Mouse (Mus musculus): ENCODE results near the gene C2cd4d. TPM values are rescaled to one million over a fixed set of nuclear protein-coding genes. Genes with fewer than 3 reads are reported as not detected.

The C2cd4d gene
- polyA plus RNA-seq, 1 experiment from 2014 or later = 1.6 TPM

- no peak for ATAC-seq
- WGBS = 65% methylated on average over 3 of the region's 3 CpGs
- Histone ChIP-seq H3K9me3 (ENCODE audit: control insufficient read depth, low read length) (no peaks in the 10 kb centered on the region), H3K4me1 (ENCODE audit: control insufficient read depth, insufficient read depth, low read depth, low read length) (no peaks in the 10 kb centered on the region), H3K9ac (ENCODE audit: low read depth, low read length) (no peak overlapping the region), H3K36me3 (ENCODE audit: control insufficient read depth, insufficient read depth, low read length) (no peaks in the 10 kb centered on the region), H3K4me3 (ENCODE audit: low read length) (no peak overlapping the region), H3K27ac (ENCODE audit: low read depth, low read length) (no peak overlapping the region), H3K4me2 (ENCODE audit: low read length) (no peak overlapping the region), H3K27me3 (replicated peaks; ENCODE audit: control insufficient read depth, insufficient read depth, low read length) (no peaks in the 10 kb centered on the region)
Observed at GRCm38 (mm10) chr3:94383476-94383875, 21.2 kb downstream of the C2cd4d start.

DNA sequence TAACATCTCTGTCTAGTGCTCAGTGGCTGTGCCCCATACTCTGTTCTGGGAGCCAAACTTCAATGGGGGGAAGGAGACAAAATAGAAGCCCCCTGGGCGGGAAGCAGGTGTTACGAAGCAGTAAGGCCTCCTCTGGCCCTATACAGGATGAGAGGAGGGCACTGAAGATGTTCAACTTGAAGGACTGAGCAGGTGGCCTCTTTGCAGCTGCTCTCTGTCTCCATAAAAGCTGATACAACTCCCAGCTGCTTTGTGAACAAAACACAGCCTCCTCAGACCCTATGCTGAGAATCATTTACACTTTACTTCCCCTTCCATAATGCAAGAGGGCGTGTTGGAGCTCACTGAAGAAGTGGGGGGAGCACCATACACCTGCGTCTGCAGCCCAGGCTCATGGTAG lies 24.4 kb downstream of the C2cd4d start:
- Histone ChIP-seq H3K9me3 (ENCODE audit: control insufficient read depth, low read length) (no peaks in the 10 kb centered on the region), H3K4me2 (ENCODE audit: low read length) (no peak overlapping the region), H3K9ac (ENCODE audit: low read depth, low read length) (no peak overlapping the region), H3K4me3 (ENCODE audit: low read length) (no peak overlapping the region), H3K27me3 (replicated peaks; ENCODE audit: control insufficient read depth, insufficient read depth, low read length) (no peaks in the 10 kb centered on the region), H3K4me1 (ENCODE audit: control insufficient read depth, insufficient read depth, low read depth, low read length) (no peaks in the 10 kb centered on the region), H3K27ac (ENCODE audit: low read depth, low read length) (no peak overlapping the region), H3K36me3 (ENCODE audit: control insufficient read depth, insufficient read depth, low read length) (no peaks in the 10 kb centered on the region)
- ATAC-seq = no peak
- 65% methylated on average over 4 of the region's 4 CpGs for WGBS

- H3K27me3 ChIP-seq (replicated peaks; ENCODE audit: control insufficient read depth, insufficient read depth, low read length) = no peaks in the 10 kb centered on the region
- WGBS = 92% methylated on average over 10 of the region's 10 CpGs
Observed at GRCm38 (mm10) chr3:94387391-94387790, 25.2 kb downstream of the C2cd4d start.

DNA sequence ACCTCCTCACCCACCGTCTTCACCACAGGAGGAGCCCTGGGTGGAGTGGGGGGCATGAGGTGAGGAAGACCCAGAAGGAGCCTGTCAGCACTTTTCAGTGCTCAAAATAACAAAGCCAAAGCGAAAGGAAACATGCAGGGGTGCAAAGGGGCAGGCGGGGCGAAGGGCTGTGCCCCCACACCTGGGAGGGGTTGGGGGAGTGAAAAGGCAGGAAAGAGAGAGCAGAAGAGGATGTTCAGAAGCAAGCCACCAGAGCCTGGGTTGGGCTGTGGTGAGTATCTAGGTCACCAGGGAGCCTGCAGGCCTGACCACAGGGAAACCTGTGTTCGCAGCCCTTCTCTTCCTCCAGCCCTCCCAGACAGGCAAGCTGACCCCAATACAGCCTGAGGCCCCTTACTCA lies 25.8 kb downstream of the C2cd4d start:
- no peaks in the 10 kb centered on the region for H3K27me3 ChIP-seq (replicated peaks; ENCODE audit: control insufficient read depth, insufficient read depth, low read length)
- H3K4me3 ChIP-seq (ENCODE audit: low read length) = no peak overlapping the region
- 83% methylated on average over 5 of the region's 5 CpGs for WGBS
- no peaks in the 10 kb centered on the region for H3K36me3 ChIP-seq (ENCODE audit: control insufficient read depth, insufficient read depth, low read length)
- H3K9ac ChIP-seq (ENCODE audit: low read depth, low read length) = no peak overlapping the region
- no peak overlapping the region for H3K27ac ChIP-seq (ENCODE audit: low read depth, low read length)
- no peaks in the 10 kb centered on the region for H3K4me1 ChIP-seq (ENCODE audit: control insufficient read depth, insufficient read depth, low read depth, low read length)
- ATAC-seq = no peak
- H3K9me3 ChIP-seq (ENCODE audit: control insufficient read depth, low read length) = no peaks in the 10 kb centered on the region
- no peak overlapping the region for H3K4me2 ChIP-seq (ENCODE audit: low read length)

More at GRCm38 (mm10) chr3:94387391-94387790, 25.2 kb downstream of the C2cd4d start:
- no peak overlapping the region for H3K4me2 ChIP-seq (ENCODE audit: low read length)
- no peaks in the 10 kb centered on the region for H3K9me3 ChIP-seq (ENCODE audit: control insufficient read depth, low read length)
- H3K4me1 ChIP-seq (ENCODE audit: control insufficient read depth, insufficient read depth, low read depth, low read length) = no peaks in the 10 kb centered on the region
- no peak overlapping the region for H3K27ac ChIP-seq (ENCODE audit: low read depth, low read length)
- H3K4me3 ChIP-seq (ENCODE audit: low read length) = no peak overlapping the region
- no peak overlapping the region for H3K9ac ChIP-seq (ENCODE audit: low read depth, low read length)
- H3K36me3 ChIP-seq (ENCODE audit: control insufficient read depth, insufficient read depth, low read length) = no peaks in the 10 kb centered on the region
- ATAC-seq = no peak

DNA sequence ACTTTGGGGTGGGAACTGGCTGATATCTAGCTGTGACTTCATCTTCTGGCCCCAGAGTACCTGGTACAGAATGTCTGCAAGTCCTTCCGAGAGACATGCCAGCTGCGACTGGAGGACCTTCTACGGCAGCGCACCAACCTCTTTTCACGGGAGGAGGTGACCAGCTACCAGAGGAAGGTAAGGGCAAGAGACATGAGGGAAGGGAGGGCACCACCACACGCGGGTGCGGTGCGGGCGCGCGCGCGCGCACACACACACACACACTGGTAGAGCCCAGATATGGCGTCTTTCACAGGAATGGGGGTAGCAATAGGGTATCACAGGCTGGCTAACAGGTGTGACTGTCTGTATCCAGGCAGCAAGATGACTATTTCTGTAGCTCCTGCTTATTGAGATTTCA lies 27.2 kb downstream of the C2cd4d start:
- Histone ChIP-seq H3K9ac (ENCODE audit: low read depth, low read length) (no peak overlapping the region), H3K4me3 (ENCODE audit: low read length) (no peak overlapping the region)

DNA sequence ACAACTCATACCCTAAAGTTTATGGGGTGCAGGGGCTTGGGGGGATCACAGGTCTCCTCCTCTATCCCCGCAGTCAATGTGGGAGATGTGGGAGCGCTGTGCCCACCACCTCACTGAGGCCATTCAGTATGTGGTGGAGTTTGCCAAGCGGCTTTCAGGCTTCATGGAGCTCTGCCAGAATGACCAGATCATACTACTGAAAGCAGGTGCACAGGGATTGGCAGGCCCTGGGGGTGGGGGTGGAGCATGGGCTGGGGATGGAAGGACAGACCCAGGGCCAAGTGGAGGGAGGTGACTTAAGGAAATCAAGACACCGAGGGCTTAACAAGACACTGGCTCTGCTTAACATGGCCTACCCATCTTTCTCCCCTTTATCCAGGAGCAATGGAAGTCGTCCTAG lies 28.8 kb downstream of the C2cd4d start:
- Histone ChIP-seq H3K36me3 (ENCODE audit: control insufficient read depth, insufficient read depth, low read length) (no peaks in the 10 kb centered on the region), H3K9ac (ENCODE audit: low read depth, low read length) (no peak overlapping the region), H3K4me1 (ENCODE audit: control insufficient read depth, insufficient read depth, low read depth, low read length) (no peaks in the 10 kb centered on the region), H3K4me3 (ENCODE audit: low read length) (no peak overlapping the region), H3K4me2 (ENCODE audit: low read length) (no peak overlapping the region), H3K27me3 (replicated peaks; ENCODE audit: control insufficient read depth, insufficient read depth, low read length) (no peaks in the 10 kb centered on the region), H3K9me3 (ENCODE audit: control insufficient read depth, low read length) (no peaks in the 10 kb centered on the region), H3K27ac (ENCODE audit: low read depth, low read length) (no peak overlapping the region)
- WGBS = 69% methylated on average over 5 of the region's 5 CpGs
- peak; percentile 54; the same call in 1 of the 2 replicates for ATAC-seq

More for the DNA sequence above, 27.2 kb downstream of the C2cd4d start:
- WGBS = 92% methylated on average over 16 of the region's 16 CpGs
- Histone ChIP-seq H3K27me3 (replicated peaks; ENCODE audit: control insufficient read depth, insufficient read depth, low read length) (no peaks in the 10 kb centered on the region), H3K27ac (ENCODE audit: low read depth, low read length) (no peak overlapping the region), H3K36me3 (ENCODE audit: control insufficient read depth, insufficient read depth, low read length) (no peaks in the 10 kb centered on the region), H3K9me3 (ENCODE audit: control insufficient read depth, low read length) (no peaks in the 10 kb centered on the region), H3K4me2 (ENCODE audit: low read length) (no peak overlapping the region), H3K4me1 (ENCODE audit: control insufficient read depth, insufficient read depth, low read depth, low read length) (no peaks in the 10 kb centered on the region)
- ATAC-seq = no peak

- no peak overlapping the region for H3K9ac ChIP-seq (ENCODE audit: low read depth, low read length)
- ATAC-seq = no peak
- 91% methylated on average over 2 of the region's 2 CpGs for WGBS
- H3K27me3 ChIP-seq (replicated peaks; ENCODE audit: control insufficient read depth, insufficient read depth, low read length) = no peaks in the 10 kb centered on the region
- no peaks in the 10 kb centered on the region for H3K36me3 ChIP-seq (ENCODE audit: control insufficient read depth, insufficient read depth, low read length)
- no peak overlapping the region for H3K27ac ChIP-seq (ENCODE audit: low read depth, low read length)
- no peaks in the 10 kb centered on the region for H3K9me3 ChIP-seq (ENCODE audit: control insufficient read depth, low read length)
- H3K4me3 ChIP-seq (ENCODE audit: low read length) = no peak overlapping the region
- no peaks in the 10 kb centered on the region for H3K4me1 ChIP-seq (ENCODE audit: control insufficient read depth, insufficient read depth, low read depth, low read length)
- H3K4me2 ChIP-seq (ENCODE audit: low read length) = no peak overlapping the region
Observed at GRCm38 (mm10) chr3:94392128-94392527, 29.9 kb downstream of the C2cd4d start.

DNA sequence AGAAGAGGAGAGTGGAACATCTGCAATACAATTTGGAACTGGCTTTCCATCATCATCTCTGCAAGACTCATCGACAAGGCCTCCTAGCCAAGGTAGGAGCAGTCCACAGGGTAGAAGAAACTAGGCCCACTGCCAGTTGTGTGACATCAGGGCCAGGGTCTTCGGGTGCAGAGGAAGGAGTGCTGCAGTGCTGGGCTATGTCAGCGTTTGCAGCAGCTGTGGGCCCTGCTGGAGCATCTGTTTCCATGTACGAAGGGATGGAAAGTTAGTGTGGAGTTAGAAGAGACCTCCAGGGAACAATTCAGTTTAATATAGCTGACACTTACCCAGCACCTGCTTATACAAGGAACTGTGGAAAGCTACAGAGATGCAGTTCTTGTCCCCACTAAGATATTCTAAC lies 30.8 kb downstream of the C2cd4d start:
- Histone ChIP-seq H3K9ac (ENCODE audit: low read depth, low read length) (no peak overlapping the region), H3K27me3 (replicated peaks; ENCODE audit: control insufficient read depth, insufficient read depth, low read length) (no peaks in the 10 kb centered on the region), H3K36me3 (ENCODE audit: control insufficient read depth, insufficient read depth, low read length) (no peaks in the 10 kb centered on the region), H3K4me2 (ENCODE audit: low read length) (no peak overlapping the region), H3K4me1 (ENCODE audit: control insufficient read depth, insufficient read depth, low read depth, low read length) (no peaks in the 10 kb centered on the region), H3K9me3 (ENCODE audit: control insufficient read depth, low read length) (no peaks in the 10 kb centered on the region), H3K27ac (ENCODE audit: low read depth, low read length) (no peak overlapping the region), H3K4me3 (ENCODE audit: low read length) (no peak overlapping the region)
- ATAC-seq = 0 out of 2 replicates have a peak, but pooled peaks have one; percentile 22
- WGBS = 65% methylated on average over 4 of the region's 4 CpGs

- 86% methylated on average over 1 of the region's 1 CpGs for WGBS
- H3K27me3 ChIP-seq (replicated peaks; ENCODE audit: control insufficient read depth, insufficient read depth, low read length) = no peaks in the 10 kb centered on the region
- H3K4me3 ChIP-seq (ENCODE audit: low read length) = no peak overlapping the region
- H3K4me2 ChIP-seq (ENCODE audit: low read length) = no peak overlapping the region
- peaks cover 9% of the 10 kb centered on the region for H3K4me1 ChIP-seq (ENCODE audit: control insufficient read depth, insufficient read depth, low read depth, low read length)
- ATAC-seq = no peak
- H3K9me3 ChIP-seq (ENCODE audit: control insufficient read depth, low read length) = no peaks in the 10 kb centered on the region
- no peaks in the 10 kb centered on the region for H3K36me3 ChIP-seq (ENCODE audit: control insufficient read depth, insufficient read depth, low read length)
- no peak overlapping the region for H3K9ac ChIP-seq (ENCODE audit: low read depth, low read length)
- no peak overlapping the region for H3K27ac ChIP-seq (ENCODE audit: low read depth, low read length)
Observed at GRCm38 (mm10) chr3:94396336-94396735, 34.1 kb downstream of the C2cd4d start.

- Histone ChIP-seq H3K4me3 (ENCODE audit: low read length) (no peak overlapping the region), H3K36me3 (ENCODE audit: control insufficient read depth, insufficient read depth, low read length) (no peaks in the 10 kb centered on the region), H3K4me1 (ENCODE audit: control insufficient read depth, insufficient read depth, low read depth, low read length) (peaks cover 9% of the 10 kb centered on the region), H3K4me2 (ENCODE audit: low read length) (no peak overlapping the region), H3K9ac (ENCODE audit: low read depth, low read length) (no peak overlapping the region), H3K27me3 (replicated peaks; ENCODE audit: control insufficient read depth, insufficient read depth, low read length) (no peaks in the 10 kb centered on the region), H3K9me3 (ENCODE audit: control insufficient read depth, low read length) (no peaks in the 10 kb centered on the region), H3K27ac (ENCODE audit: low read depth, low read length) (no peak overlapping the region)
- no peak for ATAC-seq
- 77% methylated on average over 4 of the region's 4 CpGs for WGBS
Observed at GRCm38 (mm10) chr3:94396851-94397250, 34.6 kb downstream of the C2cd4d start.
